Mouse (Mus musculus): ENCODE measurements at regions not wholly inside any gene's neighbourhood (a gene's known extent, or its start where the extent isn't known, plus 50 kb on each side); places are given as distances from the start of the nearest gene placed in this dataset.

DNA sequence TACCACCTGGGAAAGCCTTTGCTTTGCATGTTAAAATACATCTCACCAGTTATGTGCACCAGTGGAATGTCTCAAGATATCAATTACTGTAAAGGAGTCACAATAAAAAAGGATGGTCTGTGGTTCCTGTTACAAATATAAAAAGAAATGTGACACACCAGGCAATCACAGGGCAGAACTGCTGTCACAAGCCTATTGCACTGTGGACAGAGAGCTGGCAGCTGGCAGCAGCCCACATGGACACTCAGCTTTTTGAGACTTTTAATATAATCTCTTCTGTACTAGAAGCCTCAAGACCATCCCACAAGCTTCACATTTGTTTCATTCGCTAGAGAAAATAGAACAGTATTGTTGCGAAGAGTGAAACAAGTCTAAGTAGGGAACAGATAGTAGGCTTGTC, 197.7 kb downstream of the 1700129C05Rik start:
- no peaks in the 10 kb centered on the region for H3K36me3 ChIP-seq (ENCODE audit: control insufficient read depth, insufficient read depth)
- no peak for TF ChIP-seq MYOD1 (IDR thresholded peaks at IDR 0.05; ENCODE audit: control insufficient read depth, insufficient read length, low read depth)
- TF ChIP-seq CTCF (IDR thresholded peaks at IDR 0.05; ENCODE audit: control insufficient read depth, insufficient read depth, insufficient read length) = no peak
- TF ChIP-seq FOSL1 (IDR thresholded peaks at IDR 0.05; ENCODE audit: insufficient read depth, low read length, poor library complexity, severe bottlenecking) = no peak
- TF ChIP-seq MAX (IDR thresholded peaks at IDR 0.05) = no peak
- TF ChIP-seq MYOG (IDR thresholded peaks at IDR 0.05; ENCODE audit: control insufficient read depth, extremely low read depth, insufficient read length) = no peak
- TF ChIP-seq CEBPB (IDR thresholded peaks at IDR 0.05; ENCODE audit: low read depth) = no peak
- no peak for TF ChIP-seq USF1 (IDR thresholded peaks at IDR 0.05; ENCODE audit: low read depth)
- H3K27me3 ChIP-seq (ENCODE audit: control insufficient read depth, insufficient read depth, insufficient read length) = no peaks in the 10 kb centered on the region
- no peaks in the 10 kb centered on the region for H3K79me2 ChIP-seq (ENCODE audit: control insufficient read depth, insufficient read depth)
- H3K4me3 ChIP-seq (ENCODE audit: insufficient read depth, poor library complexity, severe bottlenecking) = no peak overlapping the region
- no peak overlapping the region for H3ac ChIP-seq (ENCODE audit: control insufficient read depth, insufficient read length, low read depth)
- H3K79me3 ChIP-seq (ENCODE audit: low read depth) = no peaks in the 10 kb centered on the region

DNA sequence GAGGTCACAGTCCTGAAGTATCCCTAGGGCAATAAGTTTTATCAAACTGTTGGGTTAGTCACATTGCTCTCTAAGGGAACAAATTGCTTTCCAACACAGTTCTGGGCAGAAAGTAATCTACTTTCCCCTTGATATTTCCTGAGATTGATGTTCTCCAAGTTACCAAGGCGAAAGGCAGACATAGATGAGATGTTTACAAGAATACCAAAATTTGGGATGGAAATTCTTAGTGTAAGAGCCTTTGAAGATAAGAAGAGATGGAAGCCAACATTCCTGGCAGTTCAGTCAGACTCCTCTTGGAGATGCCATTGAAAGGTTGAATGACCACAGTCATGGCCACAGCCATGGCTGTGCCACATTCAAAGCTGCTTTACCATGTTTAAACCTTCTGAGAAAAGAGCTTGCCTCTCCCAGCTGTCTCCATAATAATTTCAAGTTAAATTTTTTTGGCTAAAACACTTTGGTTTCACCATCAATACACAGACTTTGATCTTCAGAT, 199.4 kb downstream of the 1700129C05Rik start:
- Histone ChIP-seq H3ac (ENCODE audit: control insufficient read depth, insufficient read length, low read depth) (no peak overlapping the region), H3K27me3 (ENCODE audit: control insufficient read depth, insufficient read depth, insufficient read length) (no peaks in the 10 kb centered on the region), H3K79me3 (ENCODE audit: low read depth) (no peaks in the 10 kb centered on the region), H3K4me3 (ENCODE audit: insufficient read depth, poor library complexity, severe bottlenecking) (no peak overlapping the region), H3K36me3 (ENCODE audit: control insufficient read depth, insufficient read depth) (no peaks in the 10 kb centered on the region), H3K79me2 (ENCODE audit: control insufficient read depth, insufficient read depth) (no peaks in the 10 kb centered on the region)
- no peak for TF ChIP-seq FOSL1 (IDR thresholded peaks at IDR 0.05; ENCODE audit: insufficient read depth, low read length, poor library complexity, severe bottlenecking)
- no peak for TF ChIP-seq MYOG (IDR thresholded peaks at IDR 0.05; ENCODE audit: control insufficient read depth, extremely low read depth, insufficient read length)
- no peak for TF ChIP-seq MYOD1 (IDR thresholded peaks at IDR 0.05; ENCODE audit: control insufficient read depth, insufficient read length, low read depth)
- no peak for TF ChIP-seq USF1 (IDR thresholded peaks at IDR 0.05; ENCODE audit: low read depth)
- TF ChIP-seq CTCF (IDR thresholded peaks at IDR 0.05; ENCODE audit: control insufficient read depth, insufficient read depth, insufficient read length) = no peak
- TF ChIP-seq CEBPB (IDR thresholded peaks at IDR 0.05; ENCODE audit: low read depth) = no peak
- TF ChIP-seq MAX (IDR thresholded peaks at IDR 0.05) = no peak

DNA sequence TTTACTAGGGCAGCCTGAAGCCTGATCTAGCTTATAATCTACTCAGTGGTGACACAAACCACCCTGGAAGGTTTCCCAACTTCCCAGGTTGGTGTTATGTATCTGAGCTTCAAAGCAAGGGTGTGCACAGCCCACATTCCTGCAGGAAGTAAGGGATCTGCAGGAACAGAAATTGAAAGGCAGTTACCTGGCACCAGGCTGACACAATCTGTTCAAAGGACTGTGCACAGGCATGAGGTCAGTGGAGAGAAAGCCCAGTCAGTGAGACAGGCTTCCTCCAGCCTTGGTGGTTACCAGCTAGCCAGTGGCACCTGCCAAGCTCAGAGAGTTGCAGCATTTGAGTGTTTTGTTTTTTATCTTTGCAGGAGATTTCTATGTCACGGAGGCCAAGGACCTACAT, 203.6 kb downstream of the 1700129C05Rik start:
- H3K4me3 ChIP-seq (ENCODE audit: insufficient read depth, poor library complexity, severe bottlenecking) = no peak overlapping the region
- TF ChIP-seq MYOD1 (IDR thresholded peaks at IDR 0.05; ENCODE audit: control insufficient read depth, insufficient read length, low read depth) (no peak), CTCF (IDR thresholded peaks at IDR 0.05; ENCODE audit: control insufficient read depth, insufficient read depth, insufficient read length) (no peak), FOSL1 (IDR thresholded peaks at IDR 0.05; ENCODE audit: insufficient read depth, low read length, poor library complexity, severe bottlenecking) (no peak), CEBPB (IDR thresholded peaks at IDR 0.05; ENCODE audit: low read depth) (no peak), USF1 (IDR thresholded peaks at IDR 0.05; ENCODE audit: low read depth) (no peak), MYOG (IDR thresholded peaks at IDR 0.05; ENCODE audit: control insufficient read depth, extremely low read depth, insufficient read length) (no peak), MAX (IDR thresholded peaks at IDR 0.05) (no peak)
- H3K27me3 ChIP-seq (ENCODE audit: control insufficient read depth, insufficient read depth, insufficient read length) = no peaks in the 10 kb centered on the region
- H3K79me3 ChIP-seq (ENCODE audit: low read depth) = no peaks in the 10 kb centered on the region
- H3K36me3 ChIP-seq (ENCODE audit: control insufficient read depth, insufficient read depth) = no peaks in the 10 kb centered on the region
- no peaks in the 10 kb centered on the region for H3K79me2 ChIP-seq (ENCODE audit: control insufficient read depth, insufficient read depth)
- H3ac ChIP-seq (ENCODE audit: control insufficient read depth, insufficient read length, low read depth) = no peak overlapping the region

DNA sequence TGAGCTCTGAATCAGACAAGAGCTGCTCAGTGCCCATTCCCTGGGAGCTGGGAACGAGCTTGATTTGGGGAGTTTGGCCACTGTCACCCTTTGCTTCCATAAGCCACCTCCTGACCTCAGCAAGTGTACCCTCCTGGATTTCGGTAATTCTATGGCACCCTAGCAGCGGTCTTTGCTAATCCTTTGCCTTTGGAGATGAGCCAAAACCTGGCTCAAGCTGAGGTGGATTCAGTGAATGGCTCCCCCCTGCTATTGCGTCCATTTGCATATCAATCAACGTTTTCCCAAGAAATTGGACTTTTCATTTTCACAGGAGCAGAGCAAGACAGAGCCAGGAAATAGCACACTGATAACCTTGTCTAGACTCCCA, 204.1 kb downstream of the 1700129C05Rik start:
- H3K79me3 ChIP-seq (ENCODE audit: low read depth) = no peaks in the 10 kb centered on the region

DNA sequence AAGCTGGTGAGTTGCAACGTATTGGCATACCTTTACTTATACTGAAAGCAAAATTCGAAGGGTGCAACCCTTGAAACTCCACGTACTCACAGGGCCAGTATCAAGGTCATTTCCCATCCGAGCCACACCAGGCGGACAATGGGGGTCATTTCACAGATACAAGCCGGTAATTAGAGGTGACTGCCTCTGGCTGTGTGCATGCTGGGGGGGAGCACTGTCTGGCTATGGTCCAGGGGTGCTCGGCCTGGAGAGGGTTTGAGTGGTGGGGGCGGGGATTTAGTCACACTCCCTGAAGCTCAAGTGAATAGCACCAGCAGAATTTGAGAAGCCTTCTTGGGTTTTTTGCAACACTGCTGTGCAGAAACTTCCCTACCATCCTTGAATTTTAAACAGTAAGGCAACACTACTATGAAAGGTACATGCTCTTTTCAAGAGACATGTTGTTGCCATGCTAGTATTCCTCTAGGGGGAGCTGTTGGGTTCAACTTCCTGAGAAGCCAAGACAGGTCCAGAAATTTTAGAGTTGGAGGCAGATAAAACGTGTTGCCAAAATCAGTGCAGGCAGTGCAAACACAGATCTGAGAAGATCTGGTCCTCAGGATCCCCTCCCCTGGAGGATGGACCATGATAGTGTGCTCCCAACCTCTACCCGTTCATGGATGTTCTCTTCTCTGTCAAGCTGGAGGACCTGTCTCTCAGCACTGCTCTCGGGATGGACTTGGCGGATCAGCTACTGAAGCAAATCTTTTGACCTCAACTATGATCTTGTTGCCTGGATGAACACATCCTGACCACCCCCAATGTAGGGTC, 204.7 kb downstream of the 1700129C05Rik start:
- H3K4me3 ChIP-seq (ENCODE audit: insufficient read depth, poor library complexity, severe bottlenecking) = no peak overlapping the region
- H3K27me3 ChIP-seq (ENCODE audit: control insufficient read depth, insufficient read depth, insufficient read length) = no peaks in the 10 kb centered on the region
- H3ac ChIP-seq (ENCODE audit: control insufficient read depth, insufficient read length, low read depth) = no peak overlapping the region
- TF ChIP-seq MYOD1 (IDR thresholded peaks at IDR 0.05; ENCODE audit: control insufficient read depth, insufficient read length, low read depth) = no peak
- H3K36me3 ChIP-seq (ENCODE audit: control insufficient read depth, insufficient read depth) = no peaks in the 10 kb centered on the region
- no peaks in the 10 kb centered on the region for H3K79me2 ChIP-seq (ENCODE audit: control insufficient read depth, insufficient read depth)
- no peaks in the 10 kb centered on the region for H3K79me3 ChIP-seq (ENCODE audit: low read depth)

More for the DNA sequence above, 204.1 kb downstream of the 1700129C05Rik start:
- no peak overlapping the region for H3ac ChIP-seq (ENCODE audit: control insufficient read depth, insufficient read length, low read depth)
- H3K79me2 ChIP-seq (ENCODE audit: control insufficient read depth, insufficient read depth) = no peaks in the 10 kb centered on the region
- no peaks in the 10 kb centered on the region for H3K36me3 ChIP-seq (ENCODE audit: control insufficient read depth, insufficient read depth)
- no peaks in the 10 kb centered on the region for H3K27me3 ChIP-seq (ENCODE audit: control insufficient read depth, insufficient read depth, insufficient read length)
- no peak for TF ChIP-seq CTCF (IDR thresholded peaks at IDR 0.05; ENCODE audit: control insufficient read depth, insufficient read depth, insufficient read length)
- TF ChIP-seq MAX (IDR thresholded peaks at IDR 0.05) = no peak
- TF ChIP-seq FOSL1 (IDR thresholded peaks at IDR 0.05; ENCODE audit: insufficient read depth, low read length, poor library complexity, severe bottlenecking) = no peak
- TF ChIP-seq MYOG (IDR thresholded peaks at IDR 0.05; ENCODE audit: control insufficient read depth, extremely low read depth, insufficient read length) = no peak
- TF ChIP-seq MYOD1 (IDR thresholded peaks at IDR 0.05; ENCODE audit: control insufficient read depth, insufficient read length, low read depth) = no peak
- TF ChIP-seq USF1 (IDR thresholded peaks at IDR 0.05; ENCODE audit: low read depth) = no peak
- TF ChIP-seq CEBPB (IDR thresholded peaks at IDR 0.05; ENCODE audit: low read depth) = no peak
- no peak overlapping the region for H3K4me3 ChIP-seq (ENCODE audit: insufficient read depth, poor library complexity, severe bottlenecking)

GRCm38 (mm10) chr14:58937331-58937730, 205.4 kb downstream of the 1700129C05Rik start:
- TF ChIP-seq CEBPB (IDR thresholded peaks at IDR 0.05; ENCODE audit: low read depth) = no peak
- TF ChIP-seq MYOG (IDR thresholded peaks at IDR 0.05; ENCODE audit: control insufficient read depth, extremely low read depth, insufficient read length) = no peak
- no peak for TF ChIP-seq CTCF (IDR thresholded peaks at IDR 0.05; ENCODE audit: control insufficient read depth, insufficient read depth, insufficient read length)
- TF ChIP-seq MAX (IDR thresholded peaks at IDR 0.05) = no peak
- TF ChIP-seq MYOD1 (IDR thresholded peaks at IDR 0.05; ENCODE audit: control insufficient read depth, insufficient read length, low read depth) = no peak
- TF ChIP-seq USF1 (IDR thresholded peaks at IDR 0.05; ENCODE audit: low read depth) = no peak
- no peak for TF ChIP-seq FOSL1 (IDR thresholded peaks at IDR 0.05; ENCODE audit: insufficient read depth, low read length, poor library complexity, severe bottlenecking)
- no peaks in the 10 kb centered on the region for H3K36me3 ChIP-seq (ENCODE audit: control insufficient read depth, insufficient read depth)

More at GRCm38 (mm10) chr14:58937331-58937730, 205.4 kb downstream of the 1700129C05Rik start:
- Histone ChIP-seq H3K79me2 (ENCODE audit: control insufficient read depth, insufficient read depth) (no peaks in the 10 kb centered on the region), H3K27me3 (ENCODE audit: control insufficient read depth, insufficient read depth, insufficient read length) (no peaks in the 10 kb centered on the region), H3K79me3 (ENCODE audit: low read depth) (no peaks in the 10 kb centered on the region), H3ac (ENCODE audit: control insufficient read depth, insufficient read length, low read depth) (no peak overlapping the region), H3K4me3 (ENCODE audit: insufficient read depth, poor library complexity, severe bottlenecking) (no peak overlapping the region)

Measured in C2C12 (cell line).